Mouse (Mus musculus) neural tube, embryonic 11.5 days (tissue): ENCODE measurements around the gene Efcc1. TPM values are rescaled to one million over a fixed set of nuclear protein-coding genes. Genes with fewer than 3 reads are reported as not detected.
"Not testable (repeated sequence)": the region's sequence is repeated elsewhere in the genome, so short reads cannot be mapped to it uniquely, and the experiment has no call there.

ENCODE experiments used
- ATAC-seq: fragments of 200-750 bp; cut with Nextera tagmentation; 2 replicates; pipeline ENCODE4 v1.8.0; 2017; ENCODE audit warnings: moderate number of reproducible peaks, mild to moderate bottlenecking, moderate TSS enrichment, moderate library complexity; ENCODE audit not compliant: insufficient read depth, low FRiP score, low TSS enrichment
- DNase-seq: peaks from one replicate; pipeline ENCODE4 v3.0.0-alpha.2; 2015; ENCODE audit warnings: low spot score
- H3K27ac ChIP-seq: fragments of 300-500 bp; sonication (generic); 2 replicates; pipeline ENCODE4 v1.5.1; 2014; ENCODE audit warnings: low read depth, mild to moderate bottlenecking, low read length
- H3K27me3 ChIP-seq: fragments of 300-500 bp; sonication (generic); 2 replicates; pipeline ENCODE4 v1.6.1; 2014; ENCODE audit warnings: mild to moderate bottlenecking, low read length, mixed read lengths; ENCODE audit not compliant: control insufficient read depth, insufficient read depth
- H3K36me3 ChIP-seq: fragments of 300-500 bp; sonication (generic); 2 replicates; pipeline ENCODE4 v1.6.1; 2014; ENCODE audit warnings: mild to moderate bottlenecking, low read length, moderate library complexity, mixed read lengths; ENCODE audit not compliant: control insufficient read depth, insufficient read depth
- H3K4me1 ChIP-seq: fragments of 300-500 bp; sonication (generic); 2 replicates; pipeline ENCODE4 v1.6.1; 2014; ENCODE audit warnings: low read length, mixed read lengths; ENCODE audit not compliant: control insufficient read depth, insufficient read depth
- H3K4me2 ChIP-seq: fragments of 300-500 bp; sonication (generic); 2 replicates; pipeline ENCODE4 v1.6.1; 2014; ENCODE audit warnings: low read depth, mild to moderate bottlenecking, moderate library complexity
- H3K4me3 ChIP-seq: fragments of 300-500 bp; sonication (generic); 2 replicates; pipeline ENCODE4 v1.5.1; 2014; ENCODE audit warnings: low read depth, low read length
- H3K9ac ChIP-seq: fragments of 300-500 bp; sonication (generic); 2 replicates; pipeline ENCODE4 v1.6.1; 2014; ENCODE audit warnings: mild to moderate bottlenecking, low read length
- H3K9me3 ChIP-seq: fragments of 300-500 bp; sonication (generic); 2 replicates; pipeline ENCODE4 v1.6.1; 2016; ENCODE audit warnings: low read length; ENCODE audit not compliant: control insufficient read depth
- WGBS: fragments of 180-500 bp; shearing (Covaris S2); extraction: QIAGEN DNeasy Blood & Tissue Kit; methylation state at CpG from one replicate; pipeline ENCODE4 v1.1.7; 2014; 5-methylcytosine and 5-hydroxymethylcytosine counted together
- polyA plus RNA-seq: library from polyadenylated mRNA; unstranded; fragments of >200 nt; fragmentation: Nextera tagmentation; extraction: Ambion mirVana; gene quantifications from 2 replicates; pipeline ENCODE4 v1.2.1, GENCODE M21; 2014

The Efcc1 gene
- polyA plus RNA-seq, 1 experiment from 2014 or later = 6.4 TPM

- DNase-seq = no peak
Observed at GRCm38 (mm10) chr6:87763376-87764280, 33.0 kb downstream of the Efcc1 start.

GRCm38 (mm10) chr6:87764296-87764695, 33.6 kb downstream of the Efcc1 start:
- ATAC-seq, H3K9me3 ChIP-seq, H3K4me2 ChIP-seq, H3K27ac ChIP-seq, H3K4me3 ChIP-seq, H3K4me1 ChIP-seq, H3K27me3 ChIP-seq, H3K9ac ChIP-seq, DNase-seq, H3K36me3 ChIP-seq: not testable (repeated sequence)
- WGBS = 93% methylated on average over 2 of the region's 2 CpGs

More at GRCm38 (mm10) chr6:87763376-87764280, 33.0 kb downstream of the Efcc1 start:
- Histone ChIP-seq H3K27me3 (no peaks in the 10 kb centered on the region), H3K27ac (no peak overlapping the region), H3K4me1 (no peaks in the 10 kb centered on the region), H3K9ac (no peak overlapping the region), H3K36me3 (no peaks in the 10 kb centered on the region), H3K4me3 (no peak overlapping the region), H3K4me2 (no peak overlapping the region), H3K9me3 (no peaks in the 10 kb centered on the region)
- 68% methylated on average over 4 of the region's 4 CpGs for WGBS
- ATAC-seq = no peak

GRCm38 (mm10) chr6:87770626-87771025, 40.0 kb downstream of the Efcc1 start:
- no peaks in the 10 kb centered on the region for H3K4me1 ChIP-seq
- ATAC-seq (no peak), DNase-seq (no peak)
- H3K4me3 ChIP-seq = no peak overlapping the region
- WGBS = 56% methylated on average over 8 of the region's 8 CpGs
- no peak overlapping the region for H3K4me2 ChIP-seq
- no peak overlapping the region for H3K9ac ChIP-seq
- no peak overlapping the region for H3K27ac ChIP-seq
- H3K36me3 ChIP-seq = no peaks in the 10 kb centered on the region
- H3K27me3 ChIP-seq = no peaks in the 10 kb centered on the region
- no peaks in the 10 kb centered on the region for H3K9me3 ChIP-seq

- Histone ChIP-seq H3K4me3 (no peak overlapping the region), H3K4me2 (no peak overlapping the region), H3K27me3 (no peaks in the 10 kb centered on the region), H3K9ac (no peak overlapping the region), H3K4me1 (no peaks in the 10 kb centered on the region), H3K9me3 (no peaks in the 10 kb centered on the region), H3K27ac (no peak overlapping the region), H3K36me3 (no peaks in the 10 kb centered on the region)
- WGBS = 37% methylated on average over 1 of the region's 1 CpGs
- no peak for DNase-seq
- ATAC-seq = no peak
Observed at GRCm38 (mm10) chr6:87774466-87774865, 43.8 kb downstream of the Efcc1 start.

DNA sequence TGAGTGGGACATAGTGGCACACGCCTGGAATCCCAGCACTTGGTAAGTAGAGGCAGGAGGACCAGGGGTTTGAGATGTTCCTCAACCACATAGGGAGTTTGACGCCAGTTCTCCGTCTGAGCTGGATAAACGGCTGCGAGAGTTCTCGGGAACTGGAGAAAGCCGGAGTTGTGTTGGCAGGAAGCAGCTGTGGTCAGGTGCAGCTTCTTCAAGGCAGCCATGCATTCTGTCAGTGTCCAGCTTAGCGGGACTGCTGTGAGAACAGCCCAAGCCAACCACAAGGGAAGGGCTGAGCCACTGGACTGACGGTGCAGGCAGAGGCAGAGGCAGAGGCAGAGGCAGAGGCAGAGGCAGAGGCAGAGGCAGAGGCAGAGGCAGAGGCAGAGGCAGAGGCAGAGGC, 44.2 kb downstream of the Efcc1 start:
- Histone ChIP-seq H3K4me3 (no peak overlapping the region), H3K27me3 (no peaks in the 10 kb centered on the region), H3K4me2 (no peak overlapping the region), H3K9me3 (no peaks in the 10 kb centered on the region), H3K27ac (no peak overlapping the region), H3K4me1 (no peaks in the 10 kb centered on the region), H3K36me3 (no peaks in the 10 kb centered on the region), H3K9ac (no peak overlapping the region)
- no peak for ATAC-seq
- 89% methylated on average over 9 of the region's 9 CpGs for WGBS
- DNase-seq = no peak

DNA sequence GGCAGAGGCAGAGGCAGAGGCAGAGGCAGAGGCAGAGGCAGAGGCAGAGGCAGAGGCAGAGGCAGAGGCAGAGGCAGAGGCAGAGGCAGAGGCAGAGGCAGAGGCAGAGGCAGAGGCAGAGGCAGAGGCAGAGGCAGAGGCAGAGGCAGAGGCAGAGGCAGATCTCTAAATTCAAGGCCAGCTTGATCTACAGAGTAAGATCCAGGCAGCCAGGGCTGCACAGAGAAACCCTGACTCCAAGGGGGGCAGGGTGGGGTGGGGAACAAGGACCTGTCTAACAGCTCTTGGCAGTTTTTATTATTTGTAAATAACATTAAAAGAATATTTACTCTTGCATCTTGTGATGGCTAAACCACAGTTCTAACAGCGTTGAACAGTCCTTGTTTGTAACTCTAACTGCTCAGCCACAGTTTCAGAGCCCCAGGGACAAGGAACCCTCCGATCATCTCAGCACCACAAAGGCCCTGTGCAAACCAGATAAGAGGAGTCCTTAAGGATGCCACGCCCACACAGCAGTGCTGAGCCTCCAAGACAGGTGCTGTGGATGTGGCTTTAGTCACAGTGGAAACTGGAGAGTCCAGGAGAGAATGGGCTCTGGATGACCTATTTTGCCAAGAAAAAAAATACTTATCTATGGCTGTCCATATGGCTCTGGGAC, 45.0 kb downstream of the Efcc1 start:
- H3K36me3 ChIP-seq = no peaks in the 10 kb centered on the region
- no peak overlapping the region for H3K27ac ChIP-seq
- DNase-seq = no peak
- H3K27me3 ChIP-seq = no peaks in the 10 kb centered on the region
- ATAC-seq = no peak
- no peaks in the 10 kb centered on the region for H3K9me3 ChIP-seq
- no peak overlapping the region for H3K4me3 ChIP-seq
- no peak overlapping the region for H3K4me2 ChIP-seq
- no peak overlapping the region for H3K9ac ChIP-seq
- WGBS = 72% methylated on average over 3 of the region's 3 CpGs
- no peaks in the 10 kb centered on the region for H3K4me1 ChIP-seq

DNA sequence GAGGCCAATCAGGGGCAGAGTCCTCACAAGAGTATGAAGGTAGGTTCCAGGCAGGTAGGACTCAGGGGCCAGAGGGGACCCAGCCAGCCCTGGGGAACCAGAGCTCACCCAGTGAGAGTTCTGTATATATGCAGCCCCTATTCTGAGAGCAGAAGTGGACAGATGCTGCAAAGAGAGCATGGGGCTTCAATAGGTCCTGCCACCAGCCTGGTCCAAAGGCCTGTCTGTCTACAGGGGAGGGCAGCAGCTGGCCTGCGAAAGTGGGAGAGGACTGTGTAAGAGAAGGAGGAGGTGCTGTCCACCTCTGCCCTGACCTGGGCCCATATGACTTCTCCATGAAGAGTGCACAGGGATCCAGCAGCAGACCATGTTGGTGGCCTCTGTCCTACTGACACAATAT, 46.0 kb downstream of the Efcc1 start:
- no peak for ATAC-seq

DNA sequence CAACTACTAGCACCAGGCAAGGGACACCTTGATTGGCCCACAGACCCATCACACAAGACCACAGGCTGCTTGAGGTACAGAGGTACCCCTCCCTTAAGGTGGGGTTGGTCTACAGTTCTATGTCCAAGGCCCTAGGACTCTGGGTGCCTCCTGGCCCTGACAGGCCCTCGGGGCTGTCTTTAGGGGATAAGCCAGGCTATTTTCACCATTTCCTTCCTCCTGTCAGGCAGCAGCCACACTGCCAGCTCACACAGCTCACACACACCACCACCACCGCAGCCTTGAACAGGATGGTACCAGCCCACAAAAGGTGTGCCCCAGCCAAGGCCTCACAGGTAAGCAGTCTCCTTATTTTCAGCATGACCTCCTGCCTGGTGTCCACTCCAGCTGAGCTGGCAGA, 47.2 kb downstream of the Efcc1 start, which contains the start of gene Gp9:
Gp9 (plus strand) TSS at position 231 of the 400 bp plus-strand sequence.
- no peak within 1 kb of the TSS for H3K4me2 ChIP-seq
- H3K9me3 ChIP-seq = no peaks in the 10 kb centered on the region
- no peak within 1 kb of the TSS for H3K4me3 ChIP-seq
- WGBS = 88% methylated on average over 2 of the region's 2 CpGs
- no peaks in the 10 kb centered on the region for H3K36me3 ChIP-seq
- H3K27me3 ChIP-seq = no peaks in the 10 kb centered on the region
- ATAC-seq = no peak
- no peak within 1 kb of the TSS for H3K9ac ChIP-seq
- H3K4me1 ChIP-seq = no peaks in the 10 kb centered on the region
- H3K27ac ChIP-seq = no peak within 1 kb of the TSS
- DNase-seq = no peak

More for the DNA sequence above, 46.0 kb downstream of the Efcc1 start:
- Histone ChIP-seq H3K9me3 (no peaks in the 10 kb centered on the region), H3K4me1 (no peaks in the 10 kb centered on the region), H3K36me3 (no peaks in the 10 kb centered on the region), H3K9ac (no peak overlapping the region), H3K27me3 (no peaks in the 10 kb centered on the region), H3K4me3 (no peak overlapping the region), H3K27ac (no peak overlapping the region), H3K4me2 (no peak overlapping the region)
- 100% methylated on average over 1 of the region's 1 CpGs for WGBS
- no peak for DNase-seq
